Comparison of ENCODE assay signal across 14 mouse cellular contexts in genomic region chr11:50333181-50333580, GRCm38 (mm10). TPM values are rescaled to one million over a fixed set of nuclear protein-coding genes. Genes with fewer than 3 reads are reported as not detected.
DNase-seq lines count a peak whose midpoint lies in the region.
"Had no signal": no experiment of that assay in that cellular context is flagged by ENCODE, and none has a peak within 500 bp of the region (broad histone marks: within the 10 kb centered on the region; RNA-seq: fewer than 3 reads in every experiment).

No protein-coding gene starts in this region.

- DNase-seq in cerebellum, postnatal 10 days = peak; percentile 22 to 43
- DNase-seq in cerebellum, adult 18-20 months = no peak
- peak; percentile 7 for DNase-seq in left cerebral cortex, postnatal 4 days
- no peak for DNase-seq in left cerebral cortex, adult 18-20 months (ENCODE audit: low spot score in 2 of 2)
- peak; percentile 21 to 49 for DNase-seq in gastrocnemius, adult 8-10 months (ENCODE audit: low spot score in 2 of 2)
- peak; percentile 59 for DNase-seq in gastrocnemius, postnatal 25 days
- no peak for DNase-seq in urinary bladder, postnatal 10 days (ENCODE audit: low spot score)
- no peak for DNase-seq in left cerebral cortex, adult 11 months (ENCODE audit: low spot score)
- DNase-seq: cerebellum, adult 11-12 months; cerebellum, postnatal 25 days; forebrain, postnatal 0 days; heart, postnatal 36 days; kidney, adult 8-10 months had no signal

- intact Hi-C loops in left cerebral cortex, postnatal 4 days (cut with DNase I) = no loop called here

RNA-seq across cellular contexts. Expression of gene Canx, which starts 7.7 kb away (rescaled TPM):
- 100 to 1,000 TPM; 377 to 394 TPM for total RNA-seq in left cerebral cortex, postnatal 4 days (2021)
- total RNA-seq in left cerebral cortex, adult 18-20 months (2021) = 100 to 1,000 TPM; 398 to 431 TPM
- total RNA-seq in gastrocnemius, adult 8-10 months (2022) = 100 to 1,000 TPM; 104 to 122 (median 111) TPM
- 100 to 1,000 TPM in 1 of 2 experiments, 10 to 100 TPM in 1; 98.6 to 108 TPM for total RNA-seq in gastrocnemius, postnatal 25 days (2021)

RNA-seq across cellular contexts. Expression of gene Cby3, which starts 21.1 kb away (rescaled TPM):
- not detected for total RNA-seq in left cerebral cortex, postnatal 4 days (2021)
- total RNA-seq in left cerebral cortex, adult 18-20 months (2021) = under 1 TPM in 1 of 2 experiments, not detected in 1; 0.93 TPM
- not detected for total RNA-seq in gastrocnemius, adult 8-10 months (2022)
- not detected for total RNA-seq in gastrocnemius, postnatal 25 days (2021)
- total RNA-seq: forebrain, postnatal 0 days; heart, adult 8-10 months; heart, postnatal 36 days had no signal

RNA-seq across cellular contexts. Expression of gene Maml1, which starts 41.1 kb away (rescaled TPM):
- total RNA-seq in left cerebral cortex, postnatal 4 days (2021) = 10 to 100 TPM; 11.9 to 12.5 TPM
- 10 to 100 TPM; 10.3 to 10.7 TPM for total RNA-seq in left cerebral cortex, adult 18-20 months (2021)
- total RNA-seq in gastrocnemius, adult 8-10 months (2022) = 1 to 10 TPM; 4.7 to 5.9 (median 5.4) TPM
- total RNA-seq in gastrocnemius, postnatal 25 days (2021) = 1 to 10 TPM; 5.1 to 5.8 TPM

RNA-seq across cellular contexts. Expression of gene Hnrnph1, which starts 43.6 kb away (rescaled TPM):
- total RNA-seq in left cerebral cortex, postnatal 4 days (2021) = 100 to 1,000 TPM; 508 to 515 TPM
- total RNA-seq in left cerebral cortex, adult 18-20 months (2021) = 100 to 1,000 TPM; 257 to 271 TPM
- total RNA-seq in gastrocnemius, adult 8-10 months (2022) = 10 to 100 TPM; 63.8 to 91.3 (median 74.6) TPM
- 10 to 100 TPM; 79.5 to 83.6 TPM for total RNA-seq in gastrocnemius, postnatal 25 days (2021)

Comparison
In these comparisons a context has a peak if more than half of its experiments do, and no peak if none do; other contexts are left out.
1. DNase-seq: peak in cerebellum, postnatal 10 days (2 of 2), left cerebral cortex, postnatal 4 days (single experiment), gastrocnemius, adult 8-10 months (2 of 2) and gastrocnemius, postnatal 25 days (single experiment); none in cerebellum, adult 18-20 months (0 of 2), left cerebral cortex, adult 18-20 months (0 of 2), urinary bladder, postnatal 10 days (single experiment) and left cerebral cortex, adult 11 months (single experiment).